Mouse (Mus musculus): ENCODE data around the gene Phxr2.
A peak's percentile ranks its signal among the peaks of the same experiment; 100 is the strongest.
"Not testable (repeated sequence)": the region's sequence is repeated elsewhere in the genome, so short reads cannot be mapped to it uniquely, and the experiment has no call there.

The Phxr2 gene

DNA sequence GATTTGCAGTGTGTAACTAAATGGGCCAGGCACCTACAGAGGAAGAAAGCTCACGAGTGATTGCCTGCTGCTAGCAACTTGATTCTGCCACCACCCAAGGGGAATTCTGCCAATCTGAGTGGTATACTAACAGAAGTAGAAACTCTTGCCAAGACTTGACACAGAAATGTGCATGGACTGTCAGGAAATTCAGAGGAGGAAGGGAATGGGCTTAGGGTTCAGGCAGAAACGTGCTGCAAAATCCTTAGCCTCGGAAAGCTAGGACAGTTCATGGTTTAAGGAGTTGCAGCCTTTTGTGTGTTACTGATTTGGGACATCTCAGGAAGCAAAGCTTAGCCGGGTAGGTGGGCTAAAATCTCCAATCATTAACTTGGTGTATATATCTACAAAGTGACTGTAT lies at the start of gene Phxr2:
Phxr2 (minus strand) TSS at position 101 of the 400 bp plus-strand sequence.
- no peak for DNase-seq (ENCODE audit: low spot score)

DNA sequence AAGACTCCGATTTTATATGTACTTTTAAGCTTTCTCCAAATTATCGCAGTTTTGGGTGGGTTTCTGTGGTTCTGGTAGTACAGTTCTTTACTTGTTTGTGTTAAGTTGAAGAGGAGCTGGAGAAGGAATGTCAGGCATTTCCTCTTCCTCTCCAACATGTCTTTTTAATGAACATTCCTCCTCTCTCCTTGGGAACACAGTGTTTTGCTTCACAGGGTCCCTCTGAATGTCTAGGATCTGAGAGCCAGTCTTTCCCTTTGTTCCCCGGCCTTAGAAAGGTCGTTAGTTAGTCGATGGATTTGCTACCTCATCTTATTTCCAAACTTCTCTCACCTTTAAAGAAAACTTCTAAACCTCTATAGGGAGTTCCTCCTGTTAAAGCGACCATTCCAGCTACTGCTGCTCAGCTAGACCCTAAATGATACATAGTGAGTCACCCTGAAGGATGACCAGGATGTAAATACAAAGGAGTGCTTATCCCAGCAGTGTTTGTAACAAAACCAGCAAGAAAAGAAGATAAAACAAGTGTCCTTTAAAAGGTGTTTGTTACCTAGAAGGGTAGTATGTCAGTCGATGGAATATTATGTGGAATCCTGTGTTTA lies 46.9 kb upstream of the Phxr2 start:
- no peak for DNase-seq (ENCODE audit: low spot score)

DNA sequence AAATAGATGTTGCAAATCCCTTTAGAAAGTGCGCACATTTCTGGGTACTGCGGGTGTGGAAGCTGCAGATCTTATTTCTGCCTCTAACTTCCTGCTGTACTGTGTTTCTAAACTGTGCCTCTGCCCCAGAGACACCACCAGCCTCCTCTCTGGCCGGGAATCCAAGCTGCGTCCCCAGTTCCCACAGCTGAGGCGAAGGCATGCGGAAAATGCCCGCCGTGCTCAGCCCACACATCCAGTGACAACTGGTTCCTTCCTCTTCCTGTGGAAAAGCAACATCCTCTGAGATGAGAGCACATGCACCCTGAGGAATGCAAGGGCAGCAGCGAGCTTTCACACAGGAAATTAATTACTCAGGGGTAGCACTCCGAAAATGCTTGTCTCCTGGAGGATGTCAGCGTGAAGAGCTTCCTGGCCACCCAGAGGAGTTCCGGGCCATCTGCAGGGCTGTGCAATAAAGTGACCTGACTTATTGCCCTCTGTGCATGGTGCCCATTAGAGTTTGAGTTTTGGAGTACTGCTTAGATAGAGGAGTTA lies 45.9 kb upstream of the Phxr2 start:
- peak; percentile 29 for DNase-seq (ENCODE audit: low spot score)

DNA sequence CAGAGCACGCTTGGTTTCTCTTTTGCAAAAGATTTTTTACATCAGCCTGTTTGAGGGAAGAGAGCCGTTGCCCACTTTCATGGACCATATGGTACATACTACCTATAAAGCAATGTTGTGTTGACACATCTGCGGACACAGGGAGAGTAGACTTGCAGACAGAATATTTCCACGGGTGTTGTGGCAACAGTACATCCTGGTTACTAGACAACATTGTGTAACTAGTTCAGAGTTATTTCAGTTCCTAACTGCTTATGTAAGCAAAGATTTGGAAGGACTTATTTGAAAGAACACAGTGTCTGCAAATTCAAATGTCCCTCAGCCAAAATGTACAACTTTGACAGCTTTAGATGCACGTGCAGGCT lies 43.6 kb upstream of the Phxr2 start:
- DNase-seq (ENCODE audit: low spot score), result no peak

DNA sequence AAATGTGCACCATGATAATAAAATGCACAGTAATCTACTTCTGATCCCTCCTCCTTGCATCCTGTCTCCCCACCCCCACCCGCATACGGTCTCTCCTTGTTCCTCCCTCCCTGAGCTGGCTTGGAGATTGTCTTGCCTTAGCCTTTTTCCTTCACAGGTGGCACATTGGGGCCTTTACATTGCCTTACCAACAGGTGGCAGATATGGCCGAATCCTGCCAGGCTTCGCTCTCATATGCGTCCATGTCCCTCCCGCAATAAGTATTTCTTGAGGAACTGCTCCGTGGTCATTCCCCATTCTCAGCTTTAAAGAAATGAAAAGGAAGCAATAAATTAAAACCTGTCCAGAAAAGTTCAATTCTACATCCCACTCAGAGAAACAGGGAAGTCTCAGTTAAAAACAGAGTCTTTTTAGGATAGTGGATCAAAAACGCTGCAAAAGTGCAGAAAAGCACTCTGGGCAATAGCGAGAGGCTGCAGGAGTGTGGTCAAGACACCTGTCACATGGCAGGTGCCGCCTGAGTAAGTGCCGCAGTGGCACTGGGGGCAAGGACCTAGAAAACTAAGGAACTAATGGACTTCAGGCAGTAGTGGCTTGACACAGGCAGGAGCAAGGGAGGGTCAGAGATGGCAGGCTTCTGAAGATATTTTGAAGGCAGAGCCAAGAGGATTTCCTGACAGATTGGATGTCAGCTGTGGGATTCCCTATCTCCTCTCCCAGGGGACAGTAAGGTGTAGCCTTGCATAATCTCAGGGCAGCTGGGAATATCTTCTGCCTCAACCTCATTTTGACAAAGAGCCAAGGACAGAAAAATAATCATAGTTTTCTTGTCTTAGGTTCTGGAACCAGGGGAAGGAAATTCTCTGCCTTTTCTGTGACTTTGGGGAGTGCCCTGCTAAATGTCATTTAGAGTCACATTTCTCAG lies 43.0 kb upstream of the Phxr2 start:
- DNase-seq (ENCODE audit: low spot score), result no peak

DNA sequence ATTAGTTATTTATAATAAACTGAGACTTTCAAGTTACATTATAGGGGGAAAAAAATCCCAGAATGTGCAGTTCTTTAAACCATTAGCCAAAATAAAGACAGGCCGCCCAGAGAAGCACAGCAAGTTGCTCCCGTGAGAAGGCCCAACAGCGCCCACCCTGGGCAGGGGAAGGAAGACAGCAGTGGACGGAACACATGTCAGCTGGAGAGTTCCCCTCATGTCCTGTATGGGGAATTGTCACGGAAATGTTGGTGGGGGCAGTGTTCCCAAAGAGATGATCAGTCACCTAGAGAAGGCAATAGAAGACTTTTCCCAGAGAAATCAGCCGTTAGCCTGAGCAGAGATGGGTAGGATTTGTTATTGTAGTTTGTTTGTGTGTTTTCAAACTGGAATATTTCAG lies 42.3 kb upstream of the Phxr2 start:
- no peak for DNase-seq (ENCODE audit: low spot score)

DNA sequence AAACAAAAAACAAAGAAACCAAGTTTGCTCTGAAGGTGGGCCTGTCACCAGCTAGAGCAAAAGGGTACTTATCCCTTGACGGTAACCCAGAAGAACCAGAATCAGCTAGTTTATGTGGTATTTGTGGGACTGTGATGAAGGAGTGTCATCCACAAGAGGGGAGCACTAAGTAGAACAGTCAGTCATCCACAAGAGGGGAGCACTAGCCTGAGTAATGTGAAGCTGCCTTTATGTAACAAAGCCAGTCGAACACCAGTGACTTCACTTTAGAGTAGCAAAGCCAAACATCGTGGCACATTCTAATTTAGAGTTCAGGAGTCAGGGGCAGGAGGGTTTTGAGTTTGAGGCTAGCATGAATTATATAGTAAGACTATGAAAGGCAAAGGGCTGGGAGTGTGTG lies 40.3 kb upstream of the Phxr2 start:
- DNase-seq (ENCODE audit: low spot score), result peak; percentile 34

DNA sequence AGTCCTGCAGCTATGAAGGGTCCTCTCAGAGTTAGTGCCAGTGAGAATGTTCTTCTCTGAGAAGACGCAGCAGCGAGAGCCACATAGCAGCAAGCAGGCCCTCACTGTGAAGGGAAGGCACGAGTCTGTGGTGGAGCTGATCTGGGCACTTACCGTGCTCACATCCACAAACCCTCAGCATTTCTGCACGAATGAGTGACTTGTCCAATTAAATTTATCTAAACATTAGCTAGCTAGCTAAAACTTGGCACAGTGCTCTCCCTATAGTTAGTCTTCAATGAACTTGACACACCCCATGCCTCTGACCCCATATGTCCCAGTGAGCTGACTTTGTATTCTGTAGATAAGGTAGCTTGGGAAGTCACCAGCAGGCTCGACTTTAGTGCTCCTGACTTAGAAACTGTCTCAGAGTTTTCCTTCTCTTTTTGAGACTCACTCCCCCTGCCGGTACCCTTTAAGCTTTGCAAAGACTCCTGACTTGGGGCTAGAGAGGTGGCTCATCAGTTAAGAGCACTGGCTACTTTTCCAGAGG lies 39.7 kb upstream of the Phxr2 start:
- DNase-seq (ENCODE audit: low spot score), result peak; percentile 81

DNA sequence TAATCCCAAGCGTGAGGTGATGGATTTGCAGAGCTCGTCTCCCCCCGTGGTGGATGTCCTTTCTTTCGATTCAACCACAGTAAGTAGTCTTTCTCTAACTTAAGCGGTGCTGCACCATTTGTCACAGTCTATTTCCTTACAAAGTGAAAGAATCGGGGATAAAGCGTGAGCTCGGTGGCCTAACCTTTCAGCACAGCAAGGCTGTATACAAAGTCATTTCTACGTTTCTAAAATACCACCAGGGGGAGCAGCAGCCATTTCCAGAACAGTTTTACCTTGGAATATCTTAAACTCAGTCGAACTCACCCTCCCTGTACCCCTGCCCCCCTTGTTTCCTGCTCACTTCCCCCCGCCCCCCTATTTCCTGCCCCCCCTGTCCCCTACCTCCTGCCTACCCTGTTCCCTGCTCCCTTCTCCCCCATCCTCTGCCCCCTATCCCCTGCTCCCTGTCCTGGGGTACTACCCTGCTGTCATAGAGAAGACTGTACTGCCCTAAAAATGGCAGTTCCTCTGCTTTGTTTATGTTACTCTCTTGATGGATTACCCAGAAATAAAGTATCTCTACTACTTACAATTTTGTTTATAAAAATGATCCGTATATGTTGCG lies 38.8 kb upstream of the Phxr2 start:
- DNase-seq (ENCODE audit: low spot score), result peak; percentile 78

DNA sequence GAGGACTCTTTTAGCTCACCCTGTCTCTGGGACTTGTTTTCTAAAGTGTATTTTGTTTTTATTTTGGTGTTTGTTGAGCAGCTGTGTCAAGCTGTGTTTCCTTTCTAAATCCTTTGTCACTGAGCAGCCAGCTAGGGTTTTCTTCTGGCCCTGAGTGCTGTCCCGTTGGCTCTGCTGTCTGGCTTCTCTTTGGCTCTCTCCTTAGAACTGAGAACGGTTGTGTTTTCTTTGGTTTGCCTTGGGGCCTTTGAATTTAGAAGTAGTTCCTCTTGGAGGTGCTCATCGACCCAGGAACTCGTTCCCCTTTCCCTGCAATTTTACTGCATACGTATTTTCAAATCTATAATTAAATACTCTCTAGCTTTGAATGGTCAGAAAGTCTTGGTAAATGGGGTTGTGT lies 36.9 kb upstream of the Phxr2 start:
- DNase-seq (ENCODE audit: low spot score), result no peak

DNA sequence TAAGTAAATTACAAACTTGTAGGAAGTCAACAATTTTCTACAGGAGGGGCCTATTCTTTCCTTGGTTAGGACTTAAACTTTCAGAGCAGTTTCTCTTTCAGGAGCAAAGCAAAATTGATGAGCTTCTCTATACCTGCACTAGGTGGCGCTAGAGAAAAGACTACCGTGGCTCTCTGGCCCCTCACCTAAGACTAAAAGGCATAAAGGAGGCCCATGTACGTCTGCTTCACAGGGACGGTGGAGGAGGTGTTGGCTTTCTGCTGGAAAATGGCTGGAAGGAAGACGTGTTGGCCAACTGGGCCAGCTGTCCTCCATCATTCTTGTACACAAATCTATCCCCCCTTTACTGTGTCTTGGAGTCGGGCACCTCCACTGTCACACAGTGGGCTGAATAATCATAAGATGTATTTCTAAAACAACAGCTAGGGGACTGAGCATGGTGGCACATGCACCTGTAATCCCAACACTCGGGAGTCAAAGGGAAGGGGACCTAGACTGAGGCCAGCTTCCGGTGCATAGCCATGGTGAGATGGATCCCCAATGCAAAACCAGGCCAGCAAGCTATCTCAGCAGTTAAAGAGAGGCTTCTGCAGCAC lies 36.0 kb upstream of the Phxr2 start:
- no peak for DNase-seq (ENCODE audit: low spot score)

DNA sequence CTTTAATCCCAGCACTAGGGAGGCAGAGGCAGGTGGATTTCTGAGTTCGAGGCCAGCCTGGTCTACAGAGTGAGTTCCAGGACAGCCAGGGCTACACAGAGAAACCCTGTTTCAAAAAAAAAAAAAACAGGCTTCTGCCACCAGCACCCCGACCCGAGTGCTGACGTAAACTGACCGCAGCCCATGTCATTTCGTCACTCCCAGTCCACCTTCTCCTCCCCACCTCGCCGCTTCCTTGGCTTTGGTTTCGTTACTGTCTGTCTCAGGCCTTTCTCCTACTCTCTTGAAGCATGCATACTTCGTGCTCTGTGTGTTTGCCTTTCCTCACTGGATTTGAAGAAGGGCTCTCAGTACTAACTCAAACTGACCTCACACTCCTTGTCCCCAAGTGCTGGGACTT lies 31.6 kb upstream of the Phxr2 start:
- DNase-seq (ENCODE audit: low spot score), result not testable (repeated sequence)

DNA sequence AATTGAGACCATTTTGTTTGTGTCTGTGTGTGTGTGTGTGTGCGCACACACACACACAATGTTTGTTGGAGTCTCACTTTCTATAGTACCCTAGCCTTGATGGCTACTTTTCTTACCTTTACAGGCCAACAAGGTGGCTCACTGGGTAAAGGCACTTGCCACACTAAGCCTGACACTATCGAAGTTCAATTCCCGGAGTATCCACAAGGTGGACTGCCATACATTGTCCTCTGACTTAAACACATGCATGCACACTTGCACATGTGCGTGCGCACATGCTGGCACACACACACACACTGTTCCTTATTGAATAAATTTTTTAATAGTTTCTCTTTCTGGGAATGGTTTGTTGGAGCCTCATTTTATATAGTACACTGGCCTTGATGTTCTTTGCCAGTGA lies 30.7 kb upstream of the Phxr2 start:
- no peak for DNase-seq (ENCODE audit: low spot score)

DNA sequence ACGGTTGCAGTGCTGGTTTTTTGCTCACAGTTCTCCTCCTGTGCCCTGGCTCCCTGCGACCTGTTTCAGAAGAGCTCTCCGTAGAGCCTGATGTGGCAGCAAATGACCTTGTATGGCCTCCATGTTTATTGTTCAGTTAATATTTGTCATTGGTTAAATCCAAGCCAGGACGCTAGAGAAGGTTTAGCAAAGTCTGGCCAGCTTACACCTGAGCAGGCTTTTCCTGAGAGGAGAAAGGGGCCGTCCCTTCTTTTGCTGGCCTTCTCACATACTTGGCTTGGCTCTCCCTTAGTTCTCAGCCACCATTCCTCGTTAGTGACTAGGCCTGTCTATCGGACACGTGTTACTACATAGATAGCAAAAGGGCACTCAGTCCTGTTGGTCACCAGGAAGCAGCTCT lies 28.5 kb upstream of the Phxr2 start:
- DNase-seq (ENCODE audit: low spot score), result no peak

DNA sequence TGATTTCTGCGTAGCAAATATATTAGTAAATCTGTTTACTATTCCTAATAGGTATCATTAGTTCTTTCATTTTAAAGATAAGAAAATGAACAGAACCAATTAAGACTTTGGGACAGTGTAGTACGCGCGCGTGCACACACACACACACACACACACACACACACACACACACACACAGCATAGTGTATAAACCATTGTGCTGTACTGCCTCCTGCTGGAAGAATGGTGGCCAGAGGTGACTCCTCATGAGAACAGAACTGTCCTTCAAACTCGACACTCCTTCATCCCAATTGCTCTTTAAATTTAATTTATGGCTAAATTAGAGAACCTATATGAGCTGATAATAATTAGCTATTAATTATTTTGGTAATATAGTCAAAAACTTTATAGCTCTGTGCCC lies 25.9 kb upstream of the Phxr2 start:
- no peak for DNase-seq (ENCODE audit: low spot score)

DNA sequence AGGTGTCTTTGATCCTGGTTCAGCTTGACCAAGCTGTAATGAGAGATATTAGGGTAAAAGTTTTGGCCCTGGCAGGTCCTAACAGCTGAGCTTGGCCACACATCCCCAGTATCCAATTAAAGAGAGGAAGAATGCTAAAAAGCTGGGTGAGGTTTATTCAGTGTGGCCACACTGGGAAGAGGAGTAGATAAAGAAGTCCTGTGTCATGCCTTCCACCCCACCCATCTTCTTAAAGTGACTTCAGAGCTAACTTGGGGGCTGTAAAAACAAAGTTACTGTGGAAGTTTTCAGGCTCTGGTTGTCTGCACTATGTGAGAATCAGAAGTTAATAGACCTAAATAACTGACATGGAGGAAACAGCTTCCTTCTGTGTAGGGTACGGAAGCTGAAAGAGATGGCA lies 25.5 kb upstream of the Phxr2 start:
- DNase-seq (ENCODE audit: low spot score), result no peak

DNA sequence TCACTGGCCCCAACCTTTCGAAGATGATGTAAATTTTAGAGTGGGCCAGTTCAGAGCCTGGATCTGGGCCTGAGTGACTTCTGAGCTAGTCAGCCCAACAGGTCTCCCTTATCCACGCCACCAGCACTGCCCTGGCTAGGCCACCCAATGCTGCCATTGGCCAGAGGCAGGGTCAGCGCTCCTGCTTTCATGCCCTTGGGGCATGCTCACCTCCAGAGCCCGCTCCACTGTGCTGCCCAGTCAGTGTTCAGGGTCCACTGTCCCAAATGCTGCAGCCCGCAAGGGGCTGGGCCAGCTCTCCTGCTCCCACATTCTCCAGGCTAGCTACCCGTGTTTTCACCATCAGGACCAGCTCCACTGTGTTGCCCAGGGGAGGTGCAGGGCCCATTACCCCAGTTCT lies 23.9 kb upstream of the Phxr2 start:
- no peak for DNase-seq (ENCODE audit: low spot score)

DNA sequence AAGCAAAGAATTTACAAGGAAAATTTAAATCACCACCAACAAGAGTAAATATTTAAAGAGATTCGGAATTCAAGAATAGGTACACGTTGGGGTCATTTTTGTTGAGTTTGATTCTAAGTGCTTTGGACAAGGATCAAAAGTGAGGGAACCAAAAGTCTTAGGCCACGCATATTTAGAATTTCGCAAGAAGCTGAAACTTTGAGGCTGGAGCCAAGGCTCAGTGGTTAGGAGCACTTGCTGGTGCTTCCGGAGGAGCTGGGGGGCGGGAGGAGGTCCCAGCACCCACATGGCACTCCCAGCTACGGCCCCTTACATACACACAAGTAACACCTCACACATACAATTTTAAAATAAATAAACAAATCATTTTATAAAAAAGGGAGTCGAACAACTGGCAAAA lies 20.5 kb upstream of the Phxr2 start:
- DNase-seq (ENCODE audit: low spot score), result no peak

DNA sequence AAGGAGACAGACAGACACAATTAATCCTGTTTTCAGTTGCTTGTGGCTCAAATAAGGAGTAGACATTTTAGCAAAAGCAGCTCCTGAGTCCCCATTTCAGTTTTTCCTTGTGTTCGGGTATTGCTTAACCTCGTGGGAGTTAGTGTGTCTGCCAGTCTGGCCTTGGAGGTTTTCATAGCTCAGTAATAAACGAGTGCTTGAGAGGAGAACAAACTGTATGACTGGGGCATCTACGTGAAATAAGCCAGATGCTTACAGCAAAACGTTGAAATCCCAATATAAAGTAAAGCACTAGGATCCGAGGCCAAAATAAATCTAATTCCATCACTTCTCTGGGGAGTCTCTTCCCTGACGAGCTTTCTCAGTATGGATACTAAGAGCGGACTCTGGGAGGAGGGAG lies 19.5 kb upstream of the Phxr2 start:
- DNase-seq (ENCODE audit: low spot score), result no peak

DNA sequence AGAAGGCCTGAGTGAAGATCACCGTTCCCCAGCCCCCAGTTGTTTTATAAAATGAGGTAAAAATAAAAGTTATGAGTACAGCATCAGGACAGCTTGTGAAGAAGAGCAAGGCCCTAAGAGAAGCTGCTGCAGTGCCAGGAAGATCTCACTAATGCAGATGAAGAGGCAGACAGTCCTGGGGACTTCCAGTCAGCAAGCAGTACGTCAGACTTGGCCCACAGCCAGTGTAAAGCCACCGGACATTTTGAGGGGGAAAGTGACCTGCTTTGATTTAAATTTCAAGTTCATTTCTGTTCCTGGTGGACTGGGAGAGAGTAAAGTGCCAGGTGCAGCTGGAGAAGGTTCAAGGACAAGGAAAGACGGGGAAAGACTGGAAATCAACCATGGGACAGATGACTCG lies 10.2 kb upstream of the Phxr2 start:
- DNase-seq (ENCODE audit: low spot score), result peak; percentile 61

DNA sequence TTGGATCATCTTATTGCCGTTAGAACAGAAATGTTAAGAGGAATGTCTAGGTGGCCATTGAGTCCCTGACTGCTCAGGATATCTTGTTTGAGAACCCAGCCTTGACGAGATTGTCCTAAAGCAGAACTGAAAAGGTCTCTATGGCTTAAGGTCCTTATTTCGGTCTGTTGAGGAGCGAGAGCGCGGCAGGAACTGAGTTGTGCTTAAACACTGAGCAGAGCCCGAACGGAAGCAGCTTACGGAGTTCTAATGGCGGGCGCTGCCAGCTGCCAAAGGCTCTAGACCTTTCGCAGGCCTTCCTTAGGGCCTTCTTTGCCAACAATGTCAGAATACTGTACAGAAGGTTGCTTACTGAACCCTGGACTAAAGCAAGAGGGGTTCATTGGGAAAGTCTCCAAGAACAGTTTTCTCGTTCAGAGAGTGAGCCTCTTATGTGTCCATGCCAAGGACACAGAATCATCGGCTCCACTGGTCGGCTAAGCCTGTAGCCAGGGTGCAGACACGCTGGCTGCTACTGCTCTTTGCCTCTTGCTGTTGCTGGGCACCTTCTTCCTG lies 7.3 kb upstream of the Phxr2 start:
- DNase-seq (ENCODE audit: low spot score), result no peak

Data from MN1 (cell line).